Mouse (Mus musculus) spleen, adult 12 weeks (tissue): ENCODE results near the gene Ndc1.
"Not testable (repeated sequence)": the region's sequence is repeated elsewhere in the genome, so short reads cannot be mapped to it uniquely, and the experiment has no call there.

ENCODE experiments used
- DNase-seq: peaks from one replicate; pipeline ENCODE4 v3.0.0; 2022; ENCODE audit warnings: low spot score

The Ndc1 gene

DNA sequence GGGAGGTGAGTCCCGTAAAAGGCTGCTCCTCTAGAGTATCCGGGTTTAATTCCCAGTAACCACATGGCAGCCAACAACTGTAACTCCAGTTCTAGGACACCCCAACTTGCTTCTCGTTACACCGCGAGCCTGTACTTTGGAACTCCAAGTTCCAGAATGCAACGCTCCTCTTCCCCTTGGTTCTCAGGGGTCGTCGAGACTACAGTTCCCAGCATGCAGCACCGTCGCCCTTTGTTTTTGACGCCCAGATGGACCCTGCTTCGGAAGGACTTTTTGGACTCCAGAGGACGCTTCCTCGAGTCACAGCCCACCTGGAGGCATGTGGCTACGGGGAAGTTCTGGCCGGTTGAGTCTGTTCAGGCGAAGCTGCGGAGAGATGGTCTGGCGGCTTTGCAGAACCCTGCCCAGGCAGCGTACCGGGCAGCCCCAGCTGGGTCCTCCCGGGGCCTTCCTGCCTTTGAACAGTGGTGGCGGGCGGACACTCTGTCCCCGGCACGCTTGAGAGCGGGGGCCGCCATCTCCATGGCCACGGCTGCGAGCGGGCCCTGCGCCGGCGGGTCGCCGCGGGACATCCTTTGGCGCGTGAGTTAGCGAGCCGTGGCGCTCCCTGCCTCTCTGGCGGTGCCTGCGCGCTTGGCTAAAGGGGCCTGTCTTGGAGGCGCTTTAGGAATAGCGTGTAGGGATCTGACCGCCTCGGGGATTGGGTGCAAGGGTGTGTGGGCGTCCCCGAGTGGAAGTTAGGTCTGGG lies at the start of gene Ndc1:
Gene Ndc1 (plus strand): TSS at position 218 of the 748 bp plus-strand sequence.
- peak; percentile 84 for DNase-seq

GRCm38 (mm10) chr4:107318646-107319045 lies 48.9 kb upstream of the Ndc1 start:
- DNase-seq, result no peak

- DNase-seq, result no peak
Measured at GRCm38 (mm10) chr4:107321041-107321440, 46.5 kb upstream of the Ndc1 start.

- DNase-seq, result no peak
Measured at GRCm38 (mm10) chr4:107323113-107323512, 44.5 kb upstream of the Ndc1 start.

DNA sequence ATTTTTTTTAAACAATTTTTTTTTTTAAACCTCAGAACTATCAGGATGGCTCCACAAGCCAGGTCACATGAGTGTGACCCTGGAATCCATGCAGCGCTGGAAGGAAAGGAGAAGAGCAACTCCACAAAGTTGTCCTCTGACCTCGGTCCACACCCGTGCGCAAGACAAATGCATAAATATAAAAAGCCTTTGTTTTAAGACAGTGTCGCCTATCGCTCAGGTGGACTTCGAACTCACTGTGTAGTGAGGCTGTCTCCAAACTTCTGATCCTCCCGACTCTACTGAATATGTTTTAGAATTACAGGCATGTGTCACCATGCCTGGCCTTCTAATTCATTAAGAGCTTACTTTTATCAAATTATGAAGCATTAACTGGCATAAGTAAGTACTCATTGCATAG lies 39.1 kb upstream of the Ndc1 start:
- DNase-seq, result no peak

DNA sequence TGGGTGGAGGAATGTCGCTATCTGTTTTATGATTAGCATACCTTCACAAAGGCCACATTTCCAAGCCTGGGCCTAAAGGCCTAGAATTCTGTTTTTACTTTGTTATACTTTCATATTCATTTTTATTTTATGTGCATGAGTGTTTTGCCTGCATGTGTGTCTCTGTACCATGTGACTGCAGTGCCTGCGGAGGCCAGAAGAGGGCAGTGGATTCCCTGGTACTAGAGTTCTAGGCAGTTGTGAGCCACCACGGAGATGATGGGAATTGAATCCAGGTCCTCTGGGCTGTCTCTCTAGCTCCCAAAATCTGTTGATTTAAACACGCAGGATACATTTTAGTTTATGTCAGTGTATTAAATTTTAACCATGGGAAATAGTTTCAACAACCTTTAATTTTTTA lies 34.1 kb upstream of the Ndc1 start:
- no peak for DNase-seq

DNA sequence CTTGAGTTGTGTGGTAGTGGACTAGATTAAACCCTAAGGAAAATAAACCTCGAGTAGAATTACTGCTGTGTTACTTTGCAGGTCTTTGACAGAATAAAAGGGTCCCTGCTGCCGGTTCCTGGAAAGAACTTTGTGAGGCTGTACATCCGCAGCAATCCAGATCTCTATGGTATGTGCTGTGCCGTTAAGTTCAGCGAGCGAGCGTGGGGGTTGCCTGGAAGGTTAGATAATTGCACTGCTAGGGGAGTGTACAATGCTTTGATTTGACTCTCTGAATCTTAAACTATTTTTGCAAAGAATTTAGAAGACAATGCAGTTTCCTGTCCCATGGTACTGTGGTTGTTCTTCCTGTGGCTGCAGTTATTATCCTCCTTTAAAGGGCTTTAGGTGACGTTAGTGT lies 31.2 kb upstream of the Ndc1 start:
- DNase-seq, result no peak

GRCm38 (mm10) chr4:107337455-107337854 lies 30.1 kb upstream of the Ndc1 start:
- DNase-seq, result no peak

GRCm38 (mm10) chr4:107341354-107341753 lies 26.2 kb upstream of the Ndc1 start:
- DNase-seq, result no peak

DNA sequence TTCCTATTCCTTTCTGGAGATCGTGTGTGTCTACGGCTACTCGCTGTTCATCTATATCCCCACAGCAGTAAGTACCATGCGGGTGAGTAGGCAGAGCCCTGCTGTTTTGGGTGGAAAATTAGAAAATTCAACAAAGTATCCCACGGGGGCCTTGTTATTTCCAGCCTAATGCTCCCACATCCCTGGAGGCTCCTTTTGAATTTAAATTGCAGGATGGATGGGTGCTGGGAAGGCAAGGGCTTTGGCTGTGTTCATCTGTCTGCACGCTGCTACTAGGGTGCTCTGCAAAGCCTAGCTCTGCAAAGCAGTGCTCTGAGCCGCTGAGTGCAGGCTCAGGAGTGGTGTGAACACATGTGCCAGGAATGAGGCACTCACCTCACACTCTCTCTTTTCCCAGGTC lies 23.0 kb upstream of the Ndc1 start:
- DNase-seq, result no peak

- DNase-seq, result no peak
Measured at GRCm38 (mm10) chr4:107347221-107347620, 20.4 kb upstream of the Ndc1 start.

DNA sequence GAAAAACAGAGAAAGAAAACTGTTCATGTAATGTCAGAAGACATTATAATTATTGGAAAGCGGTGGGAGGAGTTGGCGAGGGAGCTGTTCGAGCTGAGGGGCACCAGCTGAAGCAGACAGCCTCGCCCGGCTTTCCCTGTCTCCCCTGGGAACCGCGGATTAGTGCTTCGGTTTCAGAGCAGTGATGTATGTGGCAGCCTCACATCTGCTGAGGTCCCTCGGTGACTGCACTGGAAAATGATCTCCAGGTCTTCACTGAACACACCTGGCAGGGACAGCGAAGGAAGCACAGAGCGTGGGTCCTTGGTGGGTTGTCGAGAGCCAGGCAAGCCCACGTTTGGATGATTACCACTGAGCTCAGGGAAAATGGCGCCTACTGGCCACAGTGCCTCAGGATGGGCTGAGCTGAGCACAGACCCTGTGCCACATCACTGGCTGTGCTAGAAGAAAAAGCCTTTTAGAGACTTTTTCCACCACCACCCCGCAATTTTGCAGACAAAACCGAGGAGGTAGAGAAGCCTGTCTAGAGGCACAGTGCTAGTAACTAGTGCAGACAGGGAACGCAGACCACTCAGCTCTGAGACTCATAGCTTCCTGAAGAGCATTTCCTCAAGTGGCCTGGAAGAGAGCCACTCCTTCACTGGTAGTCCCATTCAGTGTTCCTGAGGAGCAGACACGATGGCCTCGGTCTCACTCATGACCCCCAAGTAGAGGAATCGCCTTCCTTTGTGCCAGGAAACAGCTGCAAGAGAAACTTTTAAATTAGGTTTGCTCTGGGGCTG lies 18.9 kb upstream of the Ndc1 start:
- no peak for DNase-seq

- no peak for DNase-seq
Measured at GRCm38 (mm10) chr4:107349311-107350008, 18.1 kb upstream of the Ndc1 start.

DNA sequence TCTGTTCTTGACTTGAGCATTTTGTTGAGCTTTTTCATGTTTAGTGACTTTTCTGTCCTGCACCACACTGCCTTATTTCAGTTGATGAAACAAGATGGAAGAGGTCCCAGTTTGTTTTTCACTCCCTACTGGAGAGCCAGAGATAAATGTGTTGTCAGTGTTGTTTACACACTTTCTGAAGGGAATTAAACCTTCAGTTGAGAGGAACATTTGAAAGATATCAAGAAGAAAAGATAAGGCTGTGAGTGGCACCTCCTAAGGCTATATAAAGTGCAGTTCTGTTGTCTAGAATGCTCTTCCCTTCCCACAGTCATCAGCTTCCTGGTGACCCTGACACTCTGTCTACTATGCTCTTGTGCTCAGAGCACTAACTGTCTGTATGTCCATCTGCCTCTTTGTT lies 16.2 kb upstream of the Ndc1 start:
- no peak for DNase-seq

GRCm38 (mm10) chr4:107353612-107354011 lies 14.0 kb upstream of the Ndc1 start:
- DNase-seq, result no peak

GRCm38 (mm10) chr4:107354126-107354525 lies 13.5 kb upstream of the Ndc1 start:
- no peak for DNase-seq

DNA sequence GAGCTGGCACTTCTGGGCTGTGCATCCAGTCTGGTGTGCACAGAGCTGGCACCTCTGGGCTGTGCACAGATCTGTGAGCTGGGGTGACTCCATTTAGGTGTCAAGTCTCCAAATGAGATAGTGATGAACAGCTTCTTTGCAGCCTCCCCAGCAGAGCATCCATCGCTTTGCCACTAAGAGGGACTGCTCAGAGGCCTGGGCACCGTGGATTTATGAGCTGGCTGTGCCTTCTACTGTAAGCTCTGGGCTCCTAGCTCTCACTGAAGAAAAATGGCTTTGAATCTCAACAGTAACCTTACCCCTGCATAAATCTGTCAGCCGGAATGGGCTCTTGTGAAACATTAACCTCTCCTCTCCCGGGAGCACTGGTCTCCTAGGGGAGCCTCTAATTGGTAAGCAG lies 13.0 kb upstream of the Ndc1 start:
- DNase-seq, result no peak

DNA sequence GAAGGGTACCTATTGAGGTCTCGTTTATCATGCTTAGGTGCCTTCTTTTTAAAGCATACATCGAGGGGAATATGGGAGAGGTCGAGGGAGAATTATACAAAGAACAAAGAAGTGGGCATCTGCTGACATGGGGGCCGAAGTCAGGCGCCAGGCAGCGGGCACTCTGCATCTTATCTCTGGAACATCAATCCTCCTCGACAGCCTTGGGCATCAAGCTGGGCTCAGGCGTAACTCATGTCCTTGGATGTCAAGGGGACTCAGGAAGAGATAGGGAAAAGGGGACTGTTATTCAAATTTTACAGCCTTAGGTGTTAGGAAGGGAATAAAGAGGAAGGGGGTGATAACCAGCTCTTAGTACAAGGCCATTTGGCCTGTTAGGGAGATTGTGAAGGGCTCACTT lies 10.4 kb upstream of the Ndc1 start:
- not testable (repeated sequence) for DNase-seq

DNA sequence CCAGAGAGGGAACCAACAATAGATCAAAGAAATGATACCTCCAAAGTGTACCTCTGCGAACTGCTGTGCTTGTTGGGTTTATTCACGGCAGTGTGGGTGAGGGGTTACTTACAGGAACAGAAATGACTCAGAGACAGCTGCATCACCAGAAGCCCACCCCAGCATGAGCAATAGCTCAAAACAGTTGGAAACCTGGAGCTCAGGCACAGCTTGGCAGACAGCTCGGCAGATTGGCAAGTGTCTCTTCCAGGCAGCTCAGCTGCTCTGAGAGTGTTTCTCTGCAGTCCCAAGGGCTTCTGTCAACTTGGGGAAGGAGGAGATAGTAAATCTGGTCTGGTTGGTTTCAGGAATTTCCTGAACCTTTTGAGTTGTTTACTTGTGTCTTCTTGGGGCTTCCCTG lies 9.1 kb upstream of the Ndc1 start:
- no peak for DNase-seq

- DNase-seq, result no peak
Measured at GRCm38 (mm10) chr4:107360457-107361145, 7.0 kb upstream of the Ndc1 start.

DNA sequence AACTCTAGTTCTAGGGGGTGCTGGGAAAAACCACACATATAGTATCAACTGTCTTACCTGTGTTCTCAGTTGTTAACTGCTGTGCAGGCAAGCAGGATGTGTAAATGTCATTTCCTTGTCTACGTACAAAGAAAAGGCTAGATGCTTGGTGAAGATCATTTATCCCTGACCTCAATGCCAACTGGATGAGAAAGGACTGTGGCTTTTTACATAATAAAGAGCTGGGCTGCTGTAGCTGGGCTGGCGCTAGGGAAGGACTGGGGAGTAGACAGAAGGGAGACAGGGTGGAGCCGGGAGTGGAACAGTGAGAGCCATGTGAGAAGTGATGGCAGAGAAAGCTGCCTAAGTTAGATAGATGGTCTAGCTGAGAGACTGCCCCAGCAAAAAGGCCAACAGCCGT lies 4.8 kb upstream of the Ndc1 start:
- no peak for DNase-seq

- no peak for DNase-seq
Measured at GRCm38 (mm10) chr4:107363573-107363972, 4.0 kb upstream of the Ndc1 start.
